Mouse (Mus musculus): Measurements from ENCODE around the gene Agap2. TPM values are rescaled to one million over a fixed set of nuclear protein-coding genes. Genes with fewer than 3 reads are reported as not detected.

The Agap2 gene
- polyA plus RNA-seq, 2 experiments = 0.32 to 5.3 TPM

GRCm38 (mm10) chr10:127047954-127048353 lies 27.1 kb upstream of the Agap2 start, which contains the start of gene Cyp27b1:
Cyp27b1 (plus strand) TSS chr10:127048250.
- no peak within 1 kb of the TSS for H3K9ac ChIP-seq (ENCODE audit: low read depth, low read length, severe bottlenecking)
- peaks cover 43% of the 10 kb centered on the region for H3K27me3 ChIP-seq (ENCODE audit: control insufficient read depth, insufficient read depth, low read length)
- 32% methylated on average over 5 of the region's 5 CpGs for WGBS
- peak within 1 kb of the TSS; percentile 9; the same call in 1 of the 2 replicates for H3K4me3 ChIP-seq (replicated peaks; ENCODE audit: low read length)
- ATAC-seq (ENCODE audit: low FRiP score, low read depth) (no peak), DNase-seq (ENCODE audit: low spot score) (no peak)
- H3K4me1 ChIP-seq (ENCODE audit: control insufficient read depth, insufficient read depth, low read length) = peaks cover 3% of the 10 kb centered on the region; the same call in 1 of the 2 replicates
- H3K36me3 ChIP-seq (ENCODE audit: control insufficient read depth, insufficient read depth, low read length) = peaks cover 22% of the 10 kb centered on the region
- TF ChIP-seq POLR2A (IDR thresholded peaks at IDR 0.05; ENCODE audit: borderline replicate concordance, extremely low read depth, insufficient read depth, insufficient read length) = no peak
- H3K9me3 ChIP-seq (ENCODE audit: control insufficient read depth, low read length) = no peaks in the 10 kb centered on the region
- no peak within 1 kb of the TSS for H3K27ac ChIP-seq (replicated peaks; ENCODE audit: low read depth, low read length)
- H3K4me2 ChIP-seq (replicated peaks; ENCODE audit: low read depth, low read length, severe bottlenecking) = peak within 1 kb of the TSS; percentile 13

GRCm38 (mm10) chr10:127048608-127049394 lies 26.3 kb upstream of the Agap2 start:
- Histone ChIP-seq H3K27ac (replicated peaks; ENCODE audit: low read depth, low read length) (no peak overlapping the region), H3K4me2 (replicated peaks; ENCODE audit: low read depth, low read length, severe bottlenecking) (peak overlapping the region; percentile 13), H3K9ac (ENCODE audit: low read depth, low read length, severe bottlenecking) (no peak overlapping the region), H3K9me3 (ENCODE audit: control insufficient read depth, low read length) (no peaks in the 10 kb centered on the region), H3K36me3 (ENCODE audit: control insufficient read depth, insufficient read depth, low read length) (peaks cover 17% of the 10 kb centered on the region), H3K4me3 (replicated peaks; ENCODE audit: low read length) (peak overlapping the region; percentile 9), H3K27me3 (ENCODE audit: control insufficient read depth, insufficient read depth, low read length) (peaks cover 43% of the 10 kb centered on the region), H3K4me1 (ENCODE audit: control insufficient read depth, insufficient read depth, low read length) (peaks cover 3% of the 10 kb centered on the region; the same call in 1 of the 2 replicates)
- ATAC-seq (ENCODE audit: low FRiP score, low read depth) = no peak
- WGBS = 5% methylated on average over 35 of the region's 35 CpGs
- no peak for TF ChIP-seq POLR2A (IDR thresholded peaks at IDR 0.05; ENCODE audit: borderline replicate concordance, extremely low read depth, insufficient read depth, insufficient read length)
- DNase-seq (ENCODE audit: low spot score) = no peak

- Histone ChIP-seq H3K4me3 (replicated peaks; ENCODE audit: low read length) (peak overlapping the region; percentile 9), H3K4me1 (ENCODE audit: control insufficient read depth, insufficient read depth, low read length) (peaks cover 3% of the 10 kb centered on the region; the same call in 1 of the 2 replicates), H3K27me3 (ENCODE audit: control insufficient read depth, insufficient read depth, low read length) (peaks cover 43% of the 10 kb centered on the region), H3K9me3 (ENCODE audit: control insufficient read depth, low read length) (no peaks in the 10 kb centered on the region), H3K9ac (ENCODE audit: low read depth, low read length, severe bottlenecking) (no peak overlapping the region), H3K27ac (replicated peaks; ENCODE audit: low read depth, low read length) (no peak overlapping the region), H3K4me2 (replicated peaks; ENCODE audit: low read depth, low read length, severe bottlenecking) (peak overlapping the region; percentile 13), H3K36me3 (ENCODE audit: control insufficient read depth, insufficient read depth, low read length) (peaks cover 11% of the 10 kb centered on the region)
- WGBS = 3% methylated on average over 29 of the region's 29 CpGs
- no peak for TF ChIP-seq POLR2A (IDR thresholded peaks at IDR 0.05; ENCODE audit: borderline replicate concordance, extremely low read depth, insufficient read depth, insufficient read length)
- DNase-seq (ENCODE audit: low spot score) (no peak), ATAC-seq (ENCODE audit: low FRiP score, low read depth) (no peak)
These were observed 25.5 kb upstream of the Agap2 start for GRCm38 (mm10) chr10:127049395-127050118.

GRCm38 (mm10) chr10:127050119-127050474 lies 25.0 kb upstream of the Agap2 start:
- TF ChIP-seq POLR2A (IDR thresholded peaks at IDR 0.05; ENCODE audit: borderline replicate concordance, extremely low read depth, insufficient read depth, insufficient read length) = no peak
- H3K4me2 ChIP-seq (replicated peaks; ENCODE audit: low read depth, low read length, severe bottlenecking) = no peak overlapping the region
- no peak overlapping the region for H3K4me3 ChIP-seq (replicated peaks; ENCODE audit: low read length)
- no peak overlapping the region for H3K9ac ChIP-seq (ENCODE audit: low read depth, low read length, severe bottlenecking)
- no peak overlapping the region for H3K27ac ChIP-seq (replicated peaks; ENCODE audit: low read depth, low read length)
- H3K27me3 ChIP-seq (ENCODE audit: control insufficient read depth, insufficient read depth, low read length) = peaks cover 43% of the 10 kb centered on the region
- WGBS = 26% methylated on average over 10 of the region's 10 CpGs
- no peak for ATAC-seq (ENCODE audit: low FRiP score, low read depth)
- peaks cover 6% of the 10 kb centered on the region for H3K36me3 ChIP-seq (ENCODE audit: control insufficient read depth, insufficient read depth, low read length)
- peaks cover 3% of the 10 kb centered on the region; the same call in 1 of the 2 replicates for H3K4me1 ChIP-seq (ENCODE audit: control insufficient read depth, insufficient read depth, low read length)
- no peak for DNase-seq (ENCODE audit: low spot score)
- no peaks in the 10 kb centered on the region for H3K9me3 ChIP-seq (ENCODE audit: control insufficient read depth, low read length)

GRCm38 (mm10) chr10:127054646-127055045 lies 20.4 kb upstream of the Agap2 start:
- Histone ChIP-seq H3K4me2 (replicated peaks; ENCODE audit: low read depth, low read length, severe bottlenecking) (no peak overlapping the region), H3K27ac (replicated peaks; ENCODE audit: low read depth, low read length) (no peak overlapping the region), H3K9ac (ENCODE audit: low read depth, low read length, severe bottlenecking) (no peak overlapping the region), H3K36me3 (ENCODE audit: control insufficient read depth, insufficient read depth, low read length) (peaks cover 18% of the 10 kb centered on the region), H3K4me3 (replicated peaks; ENCODE audit: low read length) (no peak overlapping the region), H3K9me3 (ENCODE audit: control insufficient read depth, low read length) (no peaks in the 10 kb centered on the region), H3K4me1 (ENCODE audit: control insufficient read depth, insufficient read depth, low read length) (peaks cover 9% of the 10 kb centered on the region; the same call in 1 of the 2 replicates), H3K27me3 (ENCODE audit: control insufficient read depth, insufficient read depth, low read length) (peaks cover 24% of the 10 kb centered on the region)
- no peak for ATAC-seq (ENCODE audit: low FRiP score, low read depth)
- WGBS = 57% methylated on average over 4 of the region's 4 CpGs
- DNase-seq (ENCODE audit: low spot score) = no peak
- no peak for TF ChIP-seq POLR2A (IDR thresholded peaks at IDR 0.05; ENCODE audit: borderline replicate concordance, extremely low read depth, insufficient read depth, insufficient read length)

Measured in limb, embryonic 14.5 days (tissue).